Mouse (Mus musculus) layer of hippocampus, adult 9-11 months (tissue): ENCODE measurements around the gene Zbed6.
A peak's percentile ranks its signal among the peaks of the same experiment; 100 is the strongest.
"Not testable (repeated sequence)": the region's sequence is repeated elsewhere in the genome, so short reads cannot be mapped to it uniquely, and the experiment has no call there.

Experiments used
- DNase-seq: peaks from one replicate; pipeline ENCODE4 v3.0.0; 2022

Gene Zbed6

DNA sequence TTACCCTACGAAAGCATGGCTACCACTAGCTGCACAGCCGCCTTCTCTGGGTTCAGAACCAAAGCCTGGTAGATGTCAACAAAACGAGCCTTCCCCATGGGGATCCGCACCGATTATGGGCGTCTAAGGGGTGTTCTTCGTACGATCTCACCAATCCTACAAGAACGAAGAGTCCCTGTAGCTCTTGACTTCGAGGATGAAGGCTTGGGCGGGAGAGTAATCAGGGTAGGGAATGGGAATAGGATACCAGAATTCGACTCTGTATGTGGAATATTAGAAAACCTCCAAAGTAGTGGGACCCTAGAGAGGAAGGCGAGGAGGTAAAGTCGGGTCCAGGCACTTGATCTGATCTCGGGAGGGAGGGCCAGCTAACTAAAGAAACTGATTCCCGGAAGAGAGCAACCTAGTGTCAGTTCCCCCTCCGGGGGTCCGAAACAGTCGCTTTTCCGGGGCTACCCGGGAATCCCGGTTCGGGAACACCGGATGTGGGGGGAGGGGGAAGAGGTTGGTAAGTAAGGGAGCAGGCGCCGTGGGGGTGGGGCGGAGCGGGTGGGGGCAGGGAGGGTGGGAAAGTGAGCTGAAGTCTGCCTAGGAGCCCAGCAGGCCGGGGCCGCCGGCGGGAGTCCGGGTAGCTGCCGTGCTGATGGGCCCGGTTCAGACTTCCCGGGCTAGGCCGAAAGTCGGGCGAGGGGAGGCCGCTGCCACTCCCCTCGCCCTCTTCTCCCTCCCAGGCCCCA is at the start of gene Zbed6:
Zbed6 (minus strand) TSS at position 420 of the 737 bp plus-strand sequence.
- DNase-seq = peak; percentile 68

DNA sequence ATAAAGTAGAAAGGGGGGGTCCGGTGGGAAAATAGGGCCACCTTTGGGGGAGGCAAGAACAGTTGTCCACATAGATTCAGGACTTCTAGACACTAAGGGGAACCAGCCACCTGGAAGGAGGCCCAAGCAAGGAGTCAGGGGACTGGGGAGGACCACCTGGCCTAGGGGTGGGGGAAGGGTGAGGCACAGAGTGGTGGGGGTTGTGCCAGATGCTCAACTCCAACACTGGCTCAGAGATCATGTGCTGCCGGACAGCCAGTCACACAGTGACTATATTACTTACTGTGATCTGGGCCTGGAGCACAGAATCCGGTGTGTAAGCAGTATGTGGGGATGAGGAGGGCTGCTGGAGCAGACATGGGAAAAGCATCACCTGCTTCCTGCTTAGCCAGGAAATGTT is 48.6 kb upstream of the Zbed6 start:
- DNase-seq = no peak

DNA sequence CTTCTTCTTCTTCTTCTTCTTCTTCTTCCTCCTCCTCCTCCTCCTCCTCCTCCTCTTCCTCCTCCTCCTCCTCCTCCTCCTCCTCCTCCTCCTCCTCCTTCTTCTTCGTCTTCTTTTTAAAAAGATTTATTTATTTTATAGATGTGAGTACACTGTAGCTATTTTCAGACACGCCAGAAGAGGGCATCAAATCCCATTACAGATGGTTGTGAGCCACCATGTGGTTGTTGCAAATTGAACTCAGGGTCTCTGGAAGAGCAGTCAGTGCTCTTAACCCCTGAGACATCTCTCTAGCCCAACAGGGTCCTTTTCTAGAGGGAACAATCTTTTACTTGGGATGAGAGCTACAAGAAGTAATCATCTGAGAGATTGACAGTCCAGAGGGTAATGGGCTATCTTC is 41.1 kb upstream of the Zbed6 start:
- not testable (repeated sequence) for DNase-seq

DNA sequence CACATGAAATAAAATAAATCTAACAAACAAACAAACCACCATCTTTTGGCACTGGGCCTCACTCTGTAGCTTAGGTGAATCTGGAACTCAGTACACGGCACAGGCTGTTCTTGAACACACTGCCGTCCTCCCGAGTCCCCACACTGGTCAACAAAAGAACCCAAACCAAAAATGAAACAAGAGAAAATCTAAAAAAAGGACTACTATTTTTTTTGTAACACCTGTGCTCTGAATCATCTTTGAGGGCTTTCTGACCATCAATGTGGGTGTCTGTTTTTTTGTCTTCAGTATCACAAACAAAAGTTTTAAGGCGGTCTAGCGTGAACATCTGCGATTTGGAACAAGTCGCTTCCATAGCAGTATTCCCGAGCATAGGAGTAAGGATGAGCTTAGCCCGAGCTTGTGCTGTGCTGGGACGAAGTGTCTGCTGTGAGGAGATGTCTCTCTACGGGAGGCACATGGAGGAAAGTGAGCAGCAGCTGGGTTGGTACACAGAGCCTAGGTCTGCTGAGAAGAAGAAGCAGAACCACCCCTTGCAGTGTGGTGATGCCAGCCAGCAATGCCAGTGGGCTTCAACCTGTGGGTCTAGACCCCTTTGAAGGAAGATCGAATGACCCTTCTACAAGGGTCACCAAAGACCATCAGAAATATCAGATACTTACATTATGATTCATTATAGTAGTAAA is 37.4 kb upstream of the Zbed6 start:
- no peak for DNase-seq

DNA sequence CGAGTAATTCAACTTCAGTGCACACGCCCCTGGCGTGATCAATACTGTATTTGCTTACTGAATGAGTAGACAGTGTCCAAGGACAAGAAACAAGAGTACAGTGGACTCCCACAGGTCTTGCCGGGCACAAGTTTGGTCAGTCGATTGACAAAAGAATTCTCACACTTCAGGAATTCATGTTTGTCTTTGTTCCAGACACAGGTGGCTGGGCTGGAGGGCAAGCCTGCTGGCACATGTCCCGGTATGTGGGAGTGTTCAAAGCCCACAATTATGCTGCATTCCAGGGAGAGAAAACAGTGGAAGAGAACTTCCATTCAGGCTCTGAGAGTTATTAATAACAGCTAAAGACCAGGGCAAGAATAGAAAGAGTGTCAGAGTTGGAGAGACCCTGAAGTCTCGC is 35.2 kb upstream of the Zbed6 start:
- DNase-seq = peak; percentile 14

DNA sequence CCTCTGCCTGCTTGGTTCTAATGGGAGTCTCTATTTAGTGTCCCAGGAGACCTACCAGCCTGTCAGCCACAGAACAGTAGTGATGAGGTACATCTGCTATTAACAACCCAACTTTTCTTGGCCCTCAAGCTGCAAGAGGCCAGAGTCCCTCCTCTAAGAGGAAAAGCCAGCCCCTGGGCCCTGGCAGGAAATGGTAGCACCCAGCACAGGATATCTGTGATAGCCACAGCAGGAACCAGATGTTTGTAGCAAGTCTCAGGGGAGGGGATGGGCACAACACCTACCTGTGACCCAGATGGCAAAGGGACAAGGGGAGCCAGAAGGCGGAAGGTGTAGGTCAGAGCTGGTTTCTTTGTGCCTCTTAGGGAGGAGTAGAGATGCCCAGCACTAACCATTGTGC is 34.2 kb upstream of the Zbed6 start:
- DNase-seq = no peak

GRCm38 (mm10) chr1:133694301-133694700 is 33.6 kb upstream of the Zbed6 start:
- no peak for DNase-seq

GRCm38 (mm10) chr1:133693536-133694114 is 32.9 kb upstream of the Zbed6 start:
- DNase-seq = no peak

DNA sequence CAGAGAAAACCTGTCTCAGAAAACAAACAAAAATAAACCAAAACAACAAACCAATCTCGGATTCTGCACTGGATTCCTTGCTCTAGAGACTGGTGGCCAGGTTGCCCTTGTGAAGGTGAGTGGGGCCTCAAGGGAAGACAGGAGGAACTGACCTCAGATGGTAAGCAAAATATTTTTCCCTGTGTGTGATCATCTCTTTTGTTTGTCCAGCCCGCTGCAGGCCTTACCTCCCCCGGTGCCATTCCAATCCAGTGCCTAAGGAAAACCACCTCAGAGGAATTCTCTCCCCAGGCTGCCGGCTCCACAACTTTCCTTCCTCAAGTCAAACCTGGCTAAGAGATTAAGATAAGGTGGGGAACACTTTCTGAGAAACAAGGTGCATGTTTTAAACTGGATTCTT is 31.5 kb upstream of the Zbed6 start:
- no peak for DNase-seq

DNA sequence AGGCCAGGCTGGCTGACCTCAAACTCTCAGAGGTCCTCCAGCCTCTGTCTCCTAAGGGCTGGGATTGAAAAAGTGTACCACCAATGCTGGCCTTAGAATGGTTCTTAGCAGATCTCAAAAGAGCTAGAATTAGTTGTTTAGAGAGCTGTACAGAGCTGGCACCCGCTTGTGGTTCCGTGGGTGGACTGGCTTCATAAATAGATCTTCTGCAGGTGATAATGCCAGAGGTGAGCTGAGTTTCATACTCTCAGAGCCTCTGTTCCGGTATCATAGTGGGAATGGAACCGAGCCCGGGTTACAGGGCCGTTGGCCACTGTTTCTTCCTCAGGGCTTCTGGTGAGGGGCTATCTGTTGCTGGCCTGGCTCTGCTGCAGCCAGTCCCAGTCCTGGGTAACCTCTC is 30.4 kb upstream of the Zbed6 start:
- no peak for DNase-seq

DNA sequence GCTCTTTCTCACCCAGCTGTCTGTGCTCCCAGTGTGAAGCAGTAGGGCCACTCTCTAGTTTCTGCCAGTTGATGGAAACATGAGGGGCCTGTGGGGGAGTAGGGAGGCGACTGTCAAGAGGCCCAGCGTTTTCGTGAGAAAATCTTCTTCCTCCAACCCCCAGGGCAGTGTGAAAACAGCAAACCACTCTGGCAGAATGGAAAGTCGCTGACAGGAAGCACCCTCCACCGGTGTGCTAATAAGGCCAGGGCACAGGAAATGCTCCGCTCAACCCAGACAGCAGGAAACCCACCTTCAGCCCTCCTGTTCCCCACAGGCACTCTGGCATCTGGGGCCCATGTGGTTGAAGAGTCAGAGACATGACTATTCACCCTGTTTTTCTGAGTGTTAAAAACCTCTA is 29.2 kb upstream of the Zbed6 start, which contains the start of gene Lax1:
Lax1 (minus strand) TSS at position 212 of the 400 bp plus-strand sequence.
- no peak for DNase-seq

- no peak for DNase-seq
These were observed 27.6 kb upstream of the Zbed6 start for GRCm38 (mm10) chr1:133688301-133688700.

DNA sequence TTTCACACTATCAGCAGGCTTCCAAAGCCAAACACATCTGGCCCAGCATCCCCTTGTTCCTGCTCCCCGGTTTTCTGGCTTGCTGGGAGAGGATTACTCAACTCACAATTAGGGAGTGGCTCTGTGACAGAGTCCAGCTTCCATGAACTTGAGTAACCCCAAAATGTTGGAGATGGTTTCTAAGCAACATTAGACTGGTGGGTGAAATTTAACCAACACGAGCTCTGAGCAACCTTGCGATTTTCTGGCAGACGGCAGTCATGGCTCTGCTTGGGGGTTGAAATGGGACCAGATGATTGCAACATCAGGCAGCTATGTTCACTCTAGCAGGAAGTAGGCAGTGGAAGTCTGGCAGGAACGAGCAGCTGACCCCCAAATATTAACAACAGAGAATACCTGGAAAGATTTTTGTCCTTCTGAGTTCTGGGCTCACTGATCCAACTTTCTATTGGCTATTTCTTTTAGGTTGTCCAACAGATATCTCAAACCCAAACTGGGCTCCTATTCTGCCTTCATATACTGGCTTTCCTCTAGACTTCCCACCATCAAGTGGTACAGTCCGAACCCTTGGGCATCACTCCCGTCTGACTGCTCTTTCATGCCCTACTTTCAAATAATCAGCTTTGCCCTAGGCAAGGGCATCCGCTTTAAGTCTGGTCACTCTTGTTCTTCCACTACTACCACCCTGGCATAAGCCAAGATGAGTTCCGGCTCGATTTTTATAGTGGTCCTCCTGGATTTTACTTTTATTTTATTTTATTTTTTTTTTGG is 25.2 kb upstream of the Zbed6 start:
- peak; percentile 49 for DNase-seq

GRCm38 (mm10) chr1:133671801-133672200 is 11.1 kb upstream of the Zbed6 start:
- no peak for DNase-seq

GRCm38 (mm10) chr1:133671266-133671665 is 10.6 kb upstream of the Zbed6 start:
- no peak for DNase-seq

- no peak for DNase-seq
These were observed 10.1 kb upstream of the Zbed6 start for GRCm38 (mm10) chr1:133670776-133671175.

- no peak for DNase-seq
These were observed 9.5 kb upstream of the Zbed6 start for GRCm38 (mm10) chr1:133670190-133670589.

GRCm38 (mm10) chr1:133668618-133669017 is 7.9 kb upstream of the Zbed6 start:
- DNase-seq = no peak

GRCm38 (mm10) chr1:133667721-133668120 is 7.0 kb upstream of the Zbed6 start:
- DNase-seq = no peak

GRCm38 (mm10) chr1:133665713-133666112 is 5.0 kb upstream of the Zbed6 start:
- not testable (repeated sequence) for DNase-seq

GRCm38 (mm10) chr1:133664203-133664970 is 3.7 kb upstream of the Zbed6 start:
- no peak for DNase-seq

DNA sequence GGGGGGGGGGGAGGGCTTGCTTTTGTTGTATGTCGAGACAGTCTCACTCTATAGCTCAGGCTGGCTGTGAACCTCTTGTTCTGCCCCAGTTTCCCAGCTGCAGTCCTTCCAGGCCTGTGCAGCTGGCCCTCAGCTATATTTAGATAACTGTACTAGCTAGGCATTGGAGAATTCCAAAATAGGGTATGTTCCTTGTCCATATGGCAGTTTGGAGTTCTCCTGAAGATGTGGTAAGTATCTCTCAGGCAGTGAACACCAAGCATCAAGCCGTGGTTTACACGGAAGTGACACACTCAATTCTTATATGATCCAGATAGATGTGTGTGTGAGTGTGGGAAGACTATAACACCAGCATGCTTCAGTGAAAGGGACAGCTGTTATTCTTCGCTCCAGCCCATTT is 2.7 kb upstream of the Zbed6 start:
- peak; percentile 47 for DNase-seq

- no peak for DNase-seq
These were observed 2.3 kb upstream of the Zbed6 start for GRCm38 (mm10) chr1:133662941-133663340.
